Mouse (Mus musculus) urinary bladder, postnatal 14 days (tissue): Measurements from ENCODE around the gene Pus1.
A peak's percentile ranks its signal among the peaks of the same experiment; 100 is the strongest.
"Not testable (repeated sequence)": the region's sequence is repeated elsewhere in the genome, so short reads cannot be mapped to it uniquely, and the experiment has no call there.

Source experiments
- DNase-seq: peaks from one replicate; pipeline ENCODE4 v3.0.0; 2021; ENCODE audit warnings: low spot score

Pus1 gene

GRCm38 (mm10) chr5:110781529-110782238, 1.2 kb upstream of the Pus1 start:
- no peak for DNase-seq

GRCm38 (mm10) chr5:110780761-110781528, 486 bp upstream of the Pus1 start:
- DNase-seq, result no peak

GRCm38 (mm10) chr5:110779276-110779997, 1.0 kb downstream of the Pus1 start:
- no peak for DNase-seq

GRCm38 (mm10) chr5:110778263-110778662, 2.2 kb downstream of the Pus1 start:
- no peak for DNase-seq

GRCm38 (mm10) chr5:110776141-110776540, 4.3 kb downstream of the Pus1 start:
- DNase-seq, result no peak

GRCm38 (mm10) chr5:110774511-110774910, 5.9 kb downstream of the Pus1 start:
- DNase-seq, result no peak

- not testable (repeated sequence) for DNase-seq
Observed at GRCm38 (mm10) chr5:110772945-110773344, 7.5 kb downstream of the Pus1 start.

GRCm38 (mm10) chr5:110770448-110771158, 9.9 kb downstream of the Pus1 start, which contains the start of gene Ep400:
Gene Ep400, minus strand, starts transcription at chr5:110770717.
- DNase-seq, result peak; percentile 100

GRCm38 (mm10) chr5:110770031-110770445, 10.4 kb downstream of the Pus1 start:
- DNase-seq, result no peak

GRCm38 (mm10) chr5:110769272-110769671, 11.2 kb downstream of the Pus1 start:
- no peak for DNase-seq

GRCm38 (mm10) chr5:110763890-110764289, 16.6 kb downstream of the Pus1 start:
- DNase-seq, result no peak

GRCm38 (mm10) chr5:110745021-110745420, 35.4 kb downstream of the Pus1 start:
- no peak for DNase-seq

- no peak for DNase-seq
Observed at GRCm38 (mm10) chr5:110739496-110740275, 40.8 kb downstream of the Pus1 start.

- no peak for DNase-seq
Observed at GRCm38 (mm10) chr5:110735606-110736005, 44.9 kb downstream of the Pus1 start.

GRCm38 (mm10) chr5:110733231-110733823, 47.1 kb downstream of the Pus1 start:
- DNase-seq, result no peak

GRCm38 (mm10) chr5:110731227-110731626, 49.2 kb downstream of the Pus1 start:
- DNase-seq, result no peak

- no peak for DNase-seq
Observed at GRCm38 (mm10) chr5:110727850-110728249, 52.6 kb downstream of the Pus1 start.
